Mouse (Mus musculus): ENCODE measurements around the gene Glb1l.

DNA sequence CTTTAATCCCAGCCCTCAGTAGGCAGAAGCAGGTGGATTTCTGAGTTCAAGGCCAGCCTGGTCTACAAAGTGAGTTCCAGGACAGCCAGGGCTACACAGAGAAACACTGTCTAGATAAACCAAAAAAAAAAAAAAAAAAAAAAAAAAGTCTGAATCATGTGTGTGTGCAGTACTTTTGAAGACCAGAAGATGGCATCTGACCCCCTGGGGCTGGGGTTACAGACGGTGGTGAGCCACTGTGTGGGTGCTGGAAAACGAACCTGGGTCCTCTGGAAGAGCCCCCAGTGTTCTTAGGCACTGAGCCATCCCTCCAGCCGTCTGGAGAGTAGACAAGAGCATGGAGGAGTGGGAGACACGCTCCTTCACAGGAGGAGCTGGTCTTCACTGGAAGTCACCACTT lies 28.5 kb downstream of the Glb1l start:
- no peak for TF ChIP-seq CTCF (IDR thresholded peaks at IDR 0.05; ENCODE audit: low read depth, low read length)
- no peak for TF ChIP-seq GATA1 (IDR thresholded peaks at IDR 0.05; ENCODE audit: borderline replicate concordance, low read length)

All from G1E (cell line).